Mouse (Mus musculus) kidney, embryonic 15.5 days (tissue): ENCODE data around the gene Tekt5. TPM values are rescaled to one million over a fixed set of nuclear protein-coding genes. Genes with fewer than 3 reads are reported as not detected.

ENCODE experiments used
- ATAC-seq: fragments of 200-750 bp; cut with Nextera tagmentation; replicated peaks from 2 replicates; pipeline ENCODE4 v1.8.0; 2017; ENCODE audit warnings: moderate TSS enrichment; ENCODE audit not compliant: low FRiP score
- H3K27ac ChIP-seq: fragments of 300-500 bp; sonication (generic); 2 replicates; pipeline ENCODE4 v1.5.1; 2015; ENCODE audit warnings: mild to moderate bottlenecking, inconsistent platforms
- H3K27me3 ChIP-seq: fragments of 300-500 bp; sonication (generic); 2 replicates; pipeline ENCODE4 v1.6.1; 2015; ENCODE audit warnings: inconsistent platforms
- H3K36me3 ChIP-seq: fragments of 300-500 bp; sonication (generic); 2 replicates; pipeline ENCODE4 v1.6.1; 2015; ENCODE audit warnings: inconsistent platforms
- H3K4me1 ChIP-seq: fragments of 300-500 bp; sonication (generic); 2 replicates; pipeline ENCODE4 v1.6.1; 2015; ENCODE audit warnings: inconsistent platforms
- H3K4me2 ChIP-seq: fragments of 300-500 bp; sonication (generic); 2 replicates; pipeline ENCODE4 v1.6.1; 2015; ENCODE audit warnings: moderate library complexity, mild to moderate bottlenecking, inconsistent platforms
- H3K4me3 ChIP-seq: fragments of 300-500 bp; sonication (generic); replicated peaks from 2 replicates; pipeline ENCODE4 v1.5.1; 2015; ENCODE audit warnings: mild to moderate bottlenecking, inconsistent platforms
- H3K9ac ChIP-seq: fragments of 300-500 bp; sonication (generic); 2 replicates; pipeline ENCODE4 v1.6.1; 2015; ENCODE audit warnings: mild to moderate bottlenecking, inconsistent platforms
- H3K9me3 ChIP-seq: fragments of 300-500 bp; sonication (generic); replicated peaks from 2 replicates; pipeline ENCODE4 v1.6.1; 2016; ENCODE audit warnings: inconsistent platforms
- WGBS: fragments of 180-500 bp; shearing (Covaris S2); methylation state at CpG from one replicate; pipeline ENCODE4 v1.1.7; 2015; ENCODE audit warnings: mixed read lengths; 5-methylcytosine and 5-hydroxymethylcytosine counted together
- polyA plus RNA-seq: library from polyadenylated mRNA; unstranded; fragments of >200 nt; fragmentation: Nextera tagmentation; extraction: Ambion mirVana; gene quantifications from 2 replicates; pipeline ENCODE4 v1.2.1, GENCODE M21; 2015

Gene Tekt5
- polyA plus RNA-seq, 1 experiment from 2014 or later, result 0.91 TPM

DNA sequence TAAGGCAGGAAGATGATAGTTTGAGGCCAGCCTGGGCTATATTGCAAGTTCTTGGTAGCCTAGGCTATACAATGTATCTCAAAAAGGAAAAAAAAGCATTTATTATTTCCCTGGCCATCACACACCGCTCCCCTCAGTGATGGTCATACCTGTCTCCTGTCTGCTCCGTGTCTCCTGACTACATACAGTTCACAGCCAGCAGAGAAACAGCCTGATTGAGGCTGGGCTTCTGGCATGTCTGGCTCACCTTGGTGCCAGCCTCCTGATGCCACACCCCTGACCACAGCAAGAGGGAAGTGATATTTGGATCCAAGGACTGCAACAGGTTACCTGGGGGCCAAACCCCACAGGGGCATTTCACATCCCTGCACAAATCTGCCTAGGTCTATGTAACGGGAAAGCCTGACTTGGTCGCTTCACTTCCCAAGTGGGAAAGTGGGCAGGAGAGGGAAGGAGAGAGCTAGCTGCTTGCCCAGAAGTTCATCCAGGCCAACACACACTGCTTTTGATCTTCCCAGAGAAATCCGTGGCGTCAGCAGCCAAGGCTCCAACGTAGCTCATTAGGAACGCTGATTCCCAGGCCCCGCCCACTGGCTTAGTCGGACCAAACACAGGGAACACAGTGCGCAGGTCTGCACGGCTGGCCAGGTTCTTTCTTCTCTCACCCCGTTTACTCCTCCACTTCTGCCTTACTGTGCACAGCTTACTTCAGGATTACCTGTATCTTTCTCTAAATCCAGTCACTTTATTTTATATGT lies 20.9 kb downstream of the Tekt5 start:
- ATAC-seq, result peak; percentile 74
- WGBS, result 22% methylated on average over 13 of the region's 13 CpGs
- Histone ChIP-seq H3K9ac (no peak overlapping the region), H3K4me1 (peaks cover 27% of the 10 kb centered on the region), H3K4me2 (peak overlapping the region; percentile 54), H3K27ac (peak overlapping the region; percentile 5; the same call in 1 of the 2 replicates), H3K36me3 (no peaks in the 10 kb centered on the region), H3K4me3 (peak overlapping the region; percentile 10; the same call in 1 of the 2 replicates), H3K27me3 (no peaks in the 10 kb centered on the region), H3K9me3 (no peaks in the 10 kb centered on the region)

DNA sequence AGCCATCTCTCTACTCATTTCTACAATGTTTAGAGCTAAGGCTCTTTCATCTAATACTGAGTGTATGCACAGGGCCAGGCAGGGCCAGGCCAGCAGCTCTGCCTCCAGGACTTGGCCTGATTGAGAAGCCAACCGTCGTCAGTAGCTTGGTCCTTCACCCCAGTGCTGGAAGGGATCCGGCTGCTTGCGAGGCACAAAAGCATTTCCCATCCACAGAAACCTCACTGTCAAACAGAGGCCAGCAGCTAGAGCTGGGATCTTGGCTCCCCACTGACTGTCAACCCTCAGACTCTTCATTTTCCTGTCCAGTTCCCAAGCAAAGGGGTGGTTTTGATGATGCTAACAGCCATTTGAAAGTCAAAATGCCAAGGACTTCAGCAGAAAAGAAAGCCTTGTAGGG lies 22.9 kb downstream of the Tekt5 start:
- H3K9me3 ChIP-seq, result no peaks in the 10 kb centered on the region
- H3K27ac ChIP-seq, result no peak overlapping the region
- H3K27me3 ChIP-seq, result no peaks in the 10 kb centered on the region
- 68% methylated on average over 4 of the region's 4 CpGs for WGBS
- H3K4me3 ChIP-seq, result no peak overlapping the region
- H3K9ac ChIP-seq, result no peak overlapping the region
- no peak for ATAC-seq
- no peak overlapping the region for H3K4me2 ChIP-seq
- H3K36me3 ChIP-seq, result no peaks in the 10 kb centered on the region
- peaks cover 38% of the 10 kb centered on the region for H3K4me1 ChIP-seq

DNA sequence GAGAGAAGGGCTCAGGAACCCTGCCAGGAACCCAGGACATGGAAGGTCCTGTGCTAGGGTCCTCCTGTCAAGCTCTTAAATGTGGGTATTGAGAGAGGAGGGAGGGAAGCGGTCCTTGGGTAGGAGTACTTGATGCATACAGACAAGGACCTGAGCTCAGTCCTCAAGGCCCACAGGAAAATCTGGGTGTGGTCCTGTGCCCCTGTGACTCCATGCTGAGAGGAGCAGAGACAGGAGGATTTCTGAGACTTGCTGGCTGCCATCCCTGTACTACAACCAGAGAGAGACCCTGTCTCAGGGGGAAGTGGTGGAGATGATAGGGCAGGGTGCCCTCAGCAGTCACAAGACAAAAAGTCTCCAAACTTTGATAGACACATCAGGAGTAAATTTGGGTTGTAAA lies 25.3 kb downstream of the Tekt5 start:
- H3K4me1 ChIP-seq, result peaks cover 50% of the 10 kb centered on the region
- H3K4me2 ChIP-seq, result no peak overlapping the region
- ATAC-seq, result 0 out of 2 replicates have a peak, but pooled peaks have one; percentile 9
- H3K27me3 ChIP-seq, result no peaks in the 10 kb centered on the region
- H3K4me3 ChIP-seq, result no peak overlapping the region
- H3K9me3 ChIP-seq, result no peaks in the 10 kb centered on the region
- no peak overlapping the region for H3K9ac ChIP-seq
- WGBS, result 48% methylated on average over 1 of the region's 1 CpGs
- H3K27ac ChIP-seq, result peak overlapping the region; percentile 72
- no peaks in the 10 kb centered on the region for H3K36me3 ChIP-seq

DNA sequence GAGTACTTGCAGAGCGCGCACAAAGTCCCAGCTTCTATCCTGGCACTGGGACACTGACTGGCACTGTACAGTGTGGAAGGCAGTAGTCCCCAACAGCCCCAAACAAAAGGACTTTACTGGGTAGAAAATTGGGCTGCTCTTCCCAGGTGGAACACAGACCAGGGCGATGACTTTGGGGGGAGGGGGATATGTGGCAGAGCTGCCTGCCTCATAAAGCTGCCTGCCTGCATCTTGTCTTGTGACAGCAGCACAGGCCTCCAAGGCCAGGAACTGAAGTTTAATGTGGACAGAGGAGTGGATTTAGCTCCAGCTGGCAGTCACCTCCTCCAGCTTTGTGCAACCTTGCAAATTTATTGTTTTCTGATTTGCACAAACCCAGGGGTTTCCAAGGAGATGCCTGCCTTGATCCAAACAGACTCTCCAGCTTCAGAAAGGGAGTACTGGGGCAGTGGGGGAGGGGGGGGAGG lies 25.8 kb downstream of the Tekt5 start:
- no peak overlapping the region for H3K4me3 ChIP-seq
- WGBS, result 59% methylated on average over 3 of the region's 3 CpGs
- H3K27me3 ChIP-seq, result no peaks in the 10 kb centered on the region
- H3K9ac ChIP-seq, result no peak overlapping the region
- no peaks in the 10 kb centered on the region for H3K9me3 ChIP-seq
- H3K36me3 ChIP-seq, result no peaks in the 10 kb centered on the region
- peaks cover 45% of the 10 kb centered on the region for H3K4me1 ChIP-seq
- H3K4me2 ChIP-seq, result no peak overlapping the region
- peak; percentile 75 for ATAC-seq
- H3K27ac ChIP-seq, result peak overlapping the region; percentile 73

DNA sequence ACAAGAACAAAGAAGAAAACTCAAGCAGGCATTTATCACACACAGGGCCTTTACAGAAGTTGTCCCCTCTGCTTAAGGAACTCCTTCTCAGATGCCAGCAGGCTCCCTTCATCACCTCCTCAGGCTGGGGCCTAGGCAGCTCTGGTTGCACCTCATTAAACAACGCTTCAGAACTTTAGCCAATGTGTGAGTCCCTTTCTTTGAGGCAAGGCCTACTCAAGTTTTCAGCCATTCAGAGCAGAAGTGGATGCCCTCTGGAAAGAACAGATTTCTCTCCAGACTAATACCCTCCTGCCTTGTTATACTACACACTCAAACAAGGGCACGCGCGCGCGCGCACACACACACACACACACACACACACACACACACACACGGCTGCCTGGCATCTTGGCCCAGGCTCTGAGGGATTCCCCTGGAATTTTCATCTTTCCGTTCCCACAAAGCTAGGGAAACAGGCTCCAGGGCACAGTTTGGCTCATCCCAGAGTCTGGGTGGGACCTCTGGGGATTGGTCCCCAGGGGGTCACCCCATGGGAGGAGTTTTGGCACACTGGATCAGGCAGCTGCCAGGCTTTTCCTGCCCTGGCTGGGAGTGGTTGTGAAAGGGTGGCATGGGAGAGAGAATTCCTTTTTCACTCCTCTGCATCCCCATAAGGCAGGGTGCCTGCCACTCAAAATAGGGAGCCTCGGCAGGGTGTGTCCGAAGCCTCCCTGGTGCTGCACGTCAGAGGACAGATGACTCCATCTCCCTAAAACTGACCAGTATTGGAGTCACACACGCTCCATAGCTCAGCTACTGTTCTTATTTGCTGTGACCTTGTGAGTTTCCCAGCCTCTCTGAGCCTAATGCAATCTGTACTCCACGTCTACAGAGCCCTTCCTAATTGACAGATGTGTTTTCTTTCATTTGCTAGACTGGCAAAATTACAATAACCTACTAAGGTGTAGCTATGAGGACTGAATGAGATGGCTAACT lies 28.8 kb downstream of the Tekt5 start:
- no peak overlapping the region for H3K4me2 ChIP-seq
- no peak overlapping the region for H3K9ac ChIP-seq
- no peaks in the 10 kb centered on the region for H3K9me3 ChIP-seq
- H3K4me3 ChIP-seq, result no peak overlapping the region
- no peaks in the 10 kb centered on the region for H3K27me3 ChIP-seq
- H3K36me3 ChIP-seq, result no peaks in the 10 kb centered on the region
- peaks cover 39% of the 10 kb centered on the region for H3K4me1 ChIP-seq
- peak; percentile 62 for ATAC-seq
- 60% methylated on average over 14 of the region's 14 CpGs for WGBS
- H3K27ac ChIP-seq, result peak overlapping the region; percentile 83

DNA sequence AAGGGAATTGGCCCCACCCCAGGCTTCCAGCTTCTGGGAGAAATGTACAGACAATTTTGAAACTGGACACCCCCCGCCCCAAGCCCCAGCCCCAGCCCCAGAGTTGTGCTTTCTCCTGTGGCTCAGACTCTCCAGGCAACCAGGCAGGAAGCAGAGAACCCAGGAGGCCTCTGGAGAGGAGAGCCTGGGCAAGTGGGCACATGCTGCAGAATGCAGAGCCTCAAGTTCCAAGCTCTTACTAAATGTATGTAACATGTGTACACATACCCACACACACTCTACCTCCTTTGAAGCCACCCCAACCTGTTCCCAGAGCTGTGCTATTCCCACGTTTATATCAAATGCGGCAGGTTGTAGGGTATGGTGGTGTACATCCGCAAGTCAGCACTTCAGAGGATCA lies 29.5 kb downstream of the Tekt5 start:
- no peak overlapping the region for H3K4me3 ChIP-seq
- peak overlapping the region; percentile 83 for H3K27ac ChIP-seq
- H3K36me3 ChIP-seq, result no peaks in the 10 kb centered on the region
- H3K4me2 ChIP-seq, result no peak overlapping the region
- no peak for ATAC-seq
- H3K27me3 ChIP-seq, result no peaks in the 10 kb centered on the region
- H3K4me1 ChIP-seq, result peaks cover 39% of the 10 kb centered on the region
- no peak overlapping the region for H3K9ac ChIP-seq
- WGBS, result 74% methylated on average over 4 of the region's 4 CpGs
- H3K9me3 ChIP-seq, result no peaks in the 10 kb centered on the region

DNA sequence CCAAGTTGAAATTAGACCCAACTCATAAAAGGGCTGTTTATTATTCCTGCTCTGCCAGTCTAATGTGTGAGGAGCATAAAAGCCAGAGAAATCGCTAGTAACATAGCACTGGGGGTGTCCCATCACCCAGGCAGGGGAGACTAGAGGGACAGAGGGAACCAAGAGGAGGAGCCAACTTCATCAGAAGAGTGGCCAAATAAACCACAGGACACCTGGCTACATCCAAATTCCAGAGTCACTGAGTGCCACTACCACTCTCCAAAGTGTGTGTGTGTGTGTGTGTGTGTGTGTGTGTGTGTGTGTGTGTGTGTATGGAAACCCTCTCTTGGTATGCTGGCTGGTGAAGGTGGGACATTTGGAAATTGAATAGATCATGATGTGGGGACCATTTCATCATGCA lies 32.2 kb downstream of the Tekt5 start:
- Histone ChIP-seq H3K4me3 (no peak overlapping the region), H3K36me3 (no peaks in the 10 kb centered on the region), H3K9me3 (no peaks in the 10 kb centered on the region), H3K4me1 (peaks cover 25% of the 10 kb centered on the region), H3K9ac (no peak overlapping the region), H3K27me3 (no peaks in the 10 kb centered on the region), H3K27ac (no peak overlapping the region), H3K4me2 (no peak overlapping the region)
- ATAC-seq, result no peak
- WGBS, result 48% methylated on average over 1 of the region's 1 CpGs

DNA sequence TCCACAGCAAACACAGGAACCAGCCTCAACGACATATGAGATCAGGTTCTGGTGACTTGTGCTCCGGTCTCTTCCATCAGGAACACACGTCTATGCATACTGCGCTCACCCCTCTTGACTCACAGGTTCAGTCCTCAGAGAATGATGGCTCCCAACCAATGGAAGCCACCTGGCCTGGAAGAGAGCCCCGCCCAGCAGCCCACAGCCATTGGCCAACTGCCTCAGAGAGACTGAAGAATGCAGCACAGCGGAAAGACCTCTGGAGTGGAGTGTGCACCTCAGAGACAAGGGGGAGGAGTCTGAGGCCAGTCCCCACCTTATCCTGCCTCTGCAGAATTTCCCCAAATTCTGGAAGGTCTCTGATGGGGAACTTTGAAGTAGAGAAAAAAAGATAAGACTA lies 36.0 kb downstream of the Tekt5 start:
- Histone ChIP-seq H3K9me3 (no peaks in the 10 kb centered on the region), H3K27me3 (no peaks in the 10 kb centered on the region), H3K36me3 (no peaks in the 10 kb centered on the region), H3K9ac (no peak overlapping the region), H3K4me2 (no peak overlapping the region), H3K27ac (no peak overlapping the region), H3K4me3 (no peak overlapping the region), H3K4me1 (0 out of 2 replicates have a peak, but pooled peaks cover 6% of the 10 kb centered on the region)
- ATAC-seq, result no peak
- 86% methylated on average over 6 of the region's 6 CpGs for WGBS

DNA sequence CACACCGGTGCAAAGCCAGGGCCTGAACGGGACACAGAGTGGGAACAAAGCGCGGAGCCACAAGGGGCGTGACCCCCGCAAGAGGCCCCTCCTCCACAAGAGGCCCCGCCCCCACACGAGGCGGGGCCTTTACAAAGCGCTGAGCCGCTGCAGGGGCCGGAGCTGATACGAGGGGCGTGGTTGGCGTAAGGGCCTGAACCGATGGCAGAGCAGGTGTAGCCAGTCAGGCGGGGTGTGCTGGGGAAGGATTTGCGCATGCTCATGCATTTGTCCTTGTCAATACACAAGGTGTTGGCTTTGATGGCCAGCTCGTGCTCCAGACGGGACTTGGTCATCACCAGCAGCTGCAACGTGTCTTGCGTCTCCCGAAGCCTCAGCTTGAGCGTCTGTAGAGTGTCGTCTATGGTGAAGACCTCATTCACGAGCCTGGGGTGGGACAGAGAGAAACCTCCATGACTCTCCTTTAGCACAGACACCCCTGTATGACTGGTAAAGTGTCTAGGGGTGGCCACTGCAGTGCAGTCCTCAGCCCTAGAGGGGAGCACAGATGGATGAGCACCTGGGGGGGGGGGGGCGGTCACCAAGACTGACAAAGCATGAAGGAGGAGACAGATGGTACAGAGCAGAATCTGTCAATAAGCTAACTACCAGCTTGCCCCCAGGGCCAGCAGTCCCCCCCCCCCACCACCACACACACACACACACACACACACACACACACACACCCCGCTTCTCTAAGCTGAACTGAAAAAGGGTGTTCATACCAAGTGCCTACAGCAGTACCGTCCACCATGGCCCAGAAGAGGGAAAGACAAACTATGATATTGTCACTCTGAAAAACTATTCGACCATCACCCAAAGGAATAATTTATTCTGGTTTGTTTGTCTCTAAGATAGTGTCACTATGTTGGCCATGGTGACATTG lies 37.0 kb downstream of the Tekt5 start:
- peak; percentile 94 for ATAC-seq
- H3K36me3 ChIP-seq, result no peaks in the 10 kb centered on the region
- peak overlapping the region; percentile 31; the same call in 1 of the 2 replicates for H3K9ac ChIP-seq
- no peaks in the 10 kb centered on the region for H3K27me3 ChIP-seq
- 12% methylated on average over 30 of the region's 30 CpGs for WGBS
- no peak overlapping the region for H3K27ac ChIP-seq
- H3K4me3 ChIP-seq, result peak overlapping the region; percentile 30
- H3K4me2 ChIP-seq, result peak overlapping the region; percentile 60
- no peaks in the 10 kb centered on the region for H3K9me3 ChIP-seq
- H3K4me1 ChIP-seq, result 0 out of 2 replicates have a peak, but pooled peaks cover 6% of the 10 kb centered on the region

DNA sequence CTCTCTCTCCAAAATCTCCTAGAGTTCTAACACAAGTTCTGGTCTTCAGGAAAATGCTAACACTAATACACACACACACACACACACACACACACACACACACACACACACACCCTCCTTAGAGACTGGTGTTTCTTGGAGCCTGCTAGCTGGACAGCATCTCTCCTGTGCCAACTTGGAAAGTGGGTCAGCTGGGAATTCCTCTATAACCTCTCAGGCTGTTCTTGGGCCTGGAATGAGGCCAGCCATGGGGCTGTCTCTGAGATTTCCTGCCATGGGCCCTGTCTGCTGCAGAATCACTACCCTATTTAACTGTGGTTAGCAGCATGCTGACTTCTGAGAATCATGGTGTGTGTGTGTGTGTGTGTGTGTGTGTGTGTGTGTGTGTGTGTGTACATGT lies 40.3 kb downstream of the Tekt5 start:
- Histone ChIP-seq H3K36me3 (no peaks in the 10 kb centered on the region), H3K4me2 (no peak overlapping the region), H3K27ac (no peak overlapping the region), H3K9me3 (no peaks in the 10 kb centered on the region), H3K27me3 (no peaks in the 10 kb centered on the region), H3K4me3 (no peak overlapping the region), H3K4me1 (peaks cover 6% of the 10 kb centered on the region; the same call in 1 of the 2 replicates), H3K9ac (no peak overlapping the region)
- ATAC-seq, result no peak

DNA sequence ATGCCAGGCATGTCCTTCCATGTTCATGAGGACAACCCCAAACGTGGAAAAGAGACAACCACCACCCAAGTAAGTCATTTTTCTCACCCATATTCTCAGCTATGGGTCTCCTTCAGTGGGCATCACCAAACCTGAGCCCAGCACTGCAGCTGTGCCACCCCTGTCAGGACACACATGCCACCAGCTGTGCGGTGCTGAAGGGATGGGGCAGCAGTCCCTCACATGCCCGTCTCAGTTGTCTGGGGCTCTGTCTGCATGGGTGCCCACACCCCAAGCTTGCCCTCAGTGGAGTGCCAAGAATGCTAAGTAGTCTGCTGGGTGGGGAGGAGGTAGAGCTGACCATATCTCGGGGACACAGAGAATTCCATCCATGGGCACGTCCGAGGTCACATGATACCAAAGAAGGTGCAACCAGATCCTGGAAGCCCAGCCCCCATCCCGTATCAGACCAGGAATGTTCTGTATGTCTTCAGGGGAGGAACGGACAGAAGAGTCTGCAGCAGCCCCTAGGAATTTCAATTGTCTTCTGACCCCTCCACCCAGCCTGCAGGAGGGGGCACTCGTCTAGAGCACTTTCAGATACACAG lies 44.1 kb downstream of the Tekt5 start:
- Histone ChIP-seq H3K9me3 (no peaks in the 10 kb centered on the region), H3K36me3 (no peaks in the 10 kb centered on the region), H3K4me1 (peaks cover 5% of the 10 kb centered on the region), H3K4me2 (no peak overlapping the region), H3K4me3 (no peak overlapping the region), H3K27ac (no peak overlapping the region), H3K27me3 (no peaks in the 10 kb centered on the region), H3K9ac (no peak overlapping the region)
- 55% methylated on average over 9 of the region's 9 CpGs for WGBS
- no peak for ATAC-seq
